Mouse (Mus musculus) ES-E14 (cell line): ENCODE measurements around the gene Rfwd3. TPM values are rescaled to one million over a fixed set of nuclear protein-coding genes. Genes with fewer than 3 reads are reported as not detected.

ENCODE experiments used
- DNase-seq: peaks from one replicate; pipeline ENCODE4 v3.0.0-alpha.2; 2013; ENCODE audit warnings: low read depth, low spot score
- H3K27ac ChIP-seq: 2 replicates; pipeline ENCODE4 v1.5.1; 2012; ENCODE audit warnings: low read depth, mild to moderate bottlenecking, low read length, moderate library complexity, mixed read lengths; ENCODE audit not compliant: poor library complexity, insufficient read depth, severe bottlenecking
- H3K36me3 ChIP-seq: 2 replicates; pipeline ENCODE4 v1.6.1; 2012; ENCODE audit warnings: mild to moderate bottlenecking, low read length, moderate library complexity, mixed read lengths; ENCODE audit not compliant: control insufficient read depth, poor library complexity, insufficient read depth, severe bottlenecking
- H3K4me1 ChIP-seq, 2 experiments: fragments of 150-350 bp in 1 of 2; sonication (generic) in 1 of 2; 2 replicates each; pipeline ENCODE4 v1.6.1; 2012; ENCODE audit warnings: low read length in 2 of 2, mild to moderate bottlenecking in 1 of 2, mixed read lengths in 1 of 2; ENCODE audit not compliant: control insufficient read depth in 2 of 2, insufficient read depth in 2 of 2, poor library complexity in 1 of 2
- H3K4me3 ChIP-seq, 2 experiments: fragments of 150-350 bp in 1 of 2; sonication (generic) in 1 of 2; 2 replicates each; pipeline ENCODE4 v1.5.1; 2012; ENCODE audit warnings: low read length in 2 of 2, low read depth in 1 of 2, mild to moderate bottlenecking in 1 of 2, mixed read lengths in 1 of 2; ENCODE audit not compliant: insufficient read depth in 1 of 2, poor library complexity in 1 of 2, severe bottlenecking in 1 of 2
- H3K9ac ChIP-seq: 2 replicates; pipeline ENCODE4 v1.6.1; 2012; ENCODE audit warnings: low read depth, mild to moderate bottlenecking, low read length, mixed read lengths; ENCODE audit not compliant: poor library complexity, insufficient read depth, severe bottlenecking
- H3K9me3 ChIP-seq: fragments of 150-350 bp; sonication (generic); 2 replicates; pipeline ENCODE4 v1.6.1; 2012; ENCODE audit warnings: low read depth, mild to moderate bottlenecking, low read length; ENCODE audit not compliant: control insufficient read depth, insufficient read depth
- CHD2 ChIP-seq: IDR thresholded peaks from 2 replicates; pipeline ENCODE4 v1.6.1; 2014; ENCODE audit warnings: mild to moderate bottlenecking, low read depth, low read length, inconsistent platforms
- HCFC1 ChIP-seq: IDR thresholded peaks from 2 replicates; pipeline ENCODE4 v1.6.1; 2012; ENCODE audit warnings: low read length, inconsistent platforms, borderline replicate concordance; ENCODE audit not compliant: insufficient read depth
- MAFK ChIP-seq: IDR thresholded peaks from 2 replicates; pipeline ENCODE4 v1.6.1; 2014; ENCODE audit warnings: mild to moderate bottlenecking, low read depth, low read length, inconsistent platforms; ENCODE audit not compliant: insufficient read depth
- ZC3H11A ChIP-seq: IDR thresholded peaks from 2 replicates; pipeline ENCODE4 v1.6.1; 2012; ENCODE audit warnings: low read depth, mild to moderate bottlenecking, inconsistent platforms, low read length, borderline replicate concordance
- ZNF384 ChIP-seq: IDR thresholded peaks from 2 replicates; pipeline ENCODE4 v1.6.1; 2012; ENCODE audit warnings: low read depth, low read length, inconsistent platforms
- in situ Hi-C, 2 experiments: fragments of 600-800 bp; cut with MboI; formaldehyde crosslinking; loops; one replicate each; pipeline ENCODE4 v1.15.1; 2025; ENCODE audit warnings: low sequenced_read_pairs in 2 of 2, inconsistent platforms in 1 of 2; ENCODE audit not compliant: unreplicated experiment in 2 of 2
- total RNA-seq: library from RNA; depleted of rRNA; stranded (reverse); fragments of 300-350 nt; gene quantifications from 2 replicates; pipeline ENCODE4 v1.2.3, GENCODE M21; 2012

Gene Rfwd3
- total RNA-seq, 1 experiment: 73.8 TPM

DNA sequence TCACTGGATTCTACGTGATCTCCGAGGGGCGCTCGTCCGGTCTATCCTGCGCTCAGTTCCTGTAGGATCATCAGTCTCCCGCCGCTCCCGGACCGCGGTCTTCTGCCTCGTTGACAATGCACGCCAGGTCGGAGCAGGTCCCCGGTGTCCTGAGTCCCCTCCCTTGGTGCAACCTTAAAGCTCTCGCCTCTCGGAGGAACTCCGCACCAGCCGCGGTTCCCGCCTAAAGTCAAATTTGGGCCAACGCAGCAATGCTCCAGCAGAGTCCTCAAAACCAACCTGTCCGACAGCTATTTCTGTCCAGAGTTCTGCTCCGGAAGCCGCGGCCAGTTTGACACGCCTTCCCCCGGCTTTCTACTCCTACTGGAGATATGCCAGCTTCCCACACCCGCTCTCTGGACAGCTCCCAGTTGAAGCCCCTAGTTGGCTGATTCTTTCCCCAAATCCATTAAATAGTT lies 37.9 kb upstream of the Rfwd3 start, which contains the start of gene Mlkl:
TSS of gene Mlkl (minus strand) at position 288 of the 458 bp plus-strand sequence.
- in situ Hi-C loops: no loop called here
- peak within 1 kb of the TSS; percentile 62 to 69 for H3K4me3 ChIP-seq
- H3K9ac ChIP-seq: peak within 1 kb of the TSS; percentile 36; the same call in 1 of the 2 replicates
- no peaks in the 10 kb centered on the region for H3K9me3 ChIP-seq
- TF ChIP-seq ZC3H11A (no peak), MAFK (0 out of 2 replicates have a peak, but pooled peaks have one; percentile 34)
- H3K27ac ChIP-seq: no peak within 1 kb of the TSS
- H3K36me3 ChIP-seq: no peaks in the 10 kb centered on the region
- peak; percentile 34 for DNase-seq
- no peaks in the 10 kb centered on the region; a peak in 1 of 4 replicates for H3K4me1 ChIP-seq

- H3K9ac ChIP-seq: peak overlapping the region; percentile 36; the same call in 1 of the 2 replicates
- no peaks in the 10 kb centered on the region; a peak in 1 of 4 replicates for H3K4me1 ChIP-seq
- H3K4me3 ChIP-seq: peak overlapping the region; percentile 62 to 69
- in situ Hi-C loops: no loop called here
- no peaks in the 10 kb centered on the region for H3K9me3 ChIP-seq
- TF ChIP-seq HCFC1 (no peak), ZNF384 (no peak), MAFK (no peak), ZC3H11A (no peak), CHD2 (no peak)
- H3K27ac ChIP-seq: no peak overlapping the region
- H3K36me3 ChIP-seq: no peaks in the 10 kb centered on the region
- DNase-seq: no peak
These were observed 37.4 kb upstream of the Rfwd3 start for GRCm38 (mm10) chr8:111337311-111337889.

GRCm38 (mm10) chr8:111336692-111337091 lies 36.7 kb upstream of the Rfwd3 start:
- Histone ChIP-seq H3K4me1 (no peaks in the 10 kb centered on the region; a peak in 1 of 4 replicates), H3K36me3 (no peaks in the 10 kb centered on the region), H3K9ac (no peak overlapping the region), H3K4me3 (no peak overlapping the region), H3K27ac (no peak overlapping the region), H3K9me3 (no peaks in the 10 kb centered on the region)
- TF ChIP-seq CHD2: no peak
- no peak for TF ChIP-seq ZNF384
- TF ChIP-seq HCFC1: no peak
- TF ChIP-seq MAFK: no peak
- no peak for TF ChIP-seq ZC3H11A
- no peak for DNase-seq
- in situ Hi-C loops: no loop called here

DNA sequence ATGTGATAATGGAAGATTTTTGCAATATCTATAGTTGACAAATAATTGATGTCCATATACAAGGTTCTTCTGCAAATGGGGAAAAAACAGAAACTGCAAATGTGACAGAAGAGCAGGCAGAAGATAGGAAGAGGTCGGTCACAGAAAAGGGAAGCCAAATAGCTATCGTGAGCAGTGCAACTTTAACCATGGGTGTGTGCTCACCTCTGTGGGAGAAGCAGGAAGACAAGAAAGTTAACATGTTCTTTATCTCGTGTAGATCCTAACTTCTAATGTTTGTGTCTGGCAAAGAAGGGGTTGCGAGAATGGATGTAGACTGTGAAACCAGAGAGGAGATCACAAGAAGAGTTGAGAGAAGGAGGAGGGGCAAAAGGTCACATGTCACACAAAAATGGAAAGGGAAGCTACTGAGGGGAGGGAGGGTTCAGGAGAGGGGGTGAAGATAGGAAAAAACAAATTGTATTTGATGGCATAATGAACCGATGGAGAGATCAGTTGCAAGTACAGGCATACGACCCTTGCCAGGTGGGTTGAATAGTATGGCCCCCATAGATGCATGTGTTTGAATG lies 25.3 kb upstream of the Rfwd3 start:
- no peak for DNase-seq
- TF ChIP-seq ZNF384 (no peak), MAFK (no peak), HCFC1 (no peak), ZC3H11A (no peak), CHD2 (no peak)
- H3K36me3 ChIP-seq: no peaks in the 10 kb centered on the region
- no peak overlapping the region for H3K4me3 ChIP-seq
- no peaks in the 10 kb centered on the region for H3K9me3 ChIP-seq
- H3K9ac ChIP-seq: no peak overlapping the region
- no peaks in the 10 kb centered on the region for H3K4me1 ChIP-seq
- in situ Hi-C loops: no loop called here
- no peak overlapping the region for H3K27ac ChIP-seq
